Mouse (Mus musculus) heart, adult 11 months (tissue): Measurements from ENCODE around the gene C2cd5.
"Not testable (repeated sequence)": the region's sequence is repeated elsewhere in the genome, so short reads cannot be mapped to it uniquely, and the experiment has no call there.

Source experiments
- DNase-seq: peaks from one replicate; pipeline ENCODE4 v3.0.0; 2022

Gene C2cd5

GRCm38 (mm10) chr6:143008865-143009264 is 91.1 kb downstream of the C2cd5 start:
- DNase-seq = no peak

DNA sequence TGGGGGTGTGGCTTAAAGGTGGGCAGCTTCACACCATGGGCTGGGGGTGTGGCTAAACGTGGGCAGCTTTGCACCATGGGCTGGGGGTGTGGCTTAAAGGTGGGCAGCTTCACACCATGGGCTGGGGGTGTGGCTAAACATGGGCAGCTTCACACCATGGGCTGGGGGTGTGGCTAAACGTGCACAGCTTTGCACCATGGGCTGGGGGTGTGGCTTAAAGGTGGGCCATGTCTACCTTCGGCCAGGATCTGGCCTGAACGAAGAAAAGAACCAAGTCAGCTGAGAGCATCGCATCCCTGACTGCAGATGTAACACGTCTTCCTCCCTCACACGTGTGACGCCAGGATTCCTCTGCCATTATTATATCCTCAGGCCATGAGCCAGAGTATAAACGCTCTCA is 94.7 kb downstream of the C2cd5 start:
- not testable (repeated sequence) for DNase-seq

GRCm38 (mm10) chr6:143004801-143005200 is 95.1 kb downstream of the C2cd5 start:
- DNase-seq = no peak

DNA sequence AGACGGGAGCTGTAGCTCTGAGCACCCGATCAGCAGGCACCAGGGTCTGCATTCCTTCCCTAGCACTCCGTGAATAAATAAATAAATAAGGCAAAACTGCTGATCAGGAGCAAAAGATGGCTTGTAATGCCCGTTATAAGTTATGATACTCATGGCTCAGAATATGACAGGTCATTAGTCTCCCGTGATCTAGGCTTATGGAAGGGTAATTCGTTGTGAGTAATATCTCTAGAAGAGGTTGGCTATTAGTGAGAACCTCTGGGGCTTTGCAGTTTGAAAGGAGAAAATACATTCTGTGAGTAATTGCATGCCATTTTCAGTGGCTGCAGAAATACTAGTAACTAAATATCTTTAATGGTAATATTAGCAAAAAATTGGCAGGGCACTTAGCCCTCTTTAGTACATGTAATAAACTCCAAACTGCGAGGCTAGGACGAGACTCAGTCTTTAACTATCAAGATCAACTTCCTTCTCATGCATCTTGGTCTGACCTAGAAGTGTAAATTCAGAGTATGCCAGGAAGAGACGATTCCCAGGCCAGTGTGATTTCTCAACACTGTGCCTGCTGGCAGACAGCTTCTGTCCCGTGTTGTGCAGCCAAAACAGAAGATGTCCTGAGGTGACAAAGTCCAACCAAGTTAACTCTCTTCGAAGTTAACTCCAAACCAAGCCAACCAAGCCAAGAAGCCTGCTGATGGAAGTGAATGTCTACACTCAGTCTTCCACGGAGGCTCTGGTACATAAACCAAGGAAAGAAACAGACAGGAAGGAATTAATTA is 101.5 kb downstream of the C2cd5 start:
- DNase-seq = no peak

DNA sequence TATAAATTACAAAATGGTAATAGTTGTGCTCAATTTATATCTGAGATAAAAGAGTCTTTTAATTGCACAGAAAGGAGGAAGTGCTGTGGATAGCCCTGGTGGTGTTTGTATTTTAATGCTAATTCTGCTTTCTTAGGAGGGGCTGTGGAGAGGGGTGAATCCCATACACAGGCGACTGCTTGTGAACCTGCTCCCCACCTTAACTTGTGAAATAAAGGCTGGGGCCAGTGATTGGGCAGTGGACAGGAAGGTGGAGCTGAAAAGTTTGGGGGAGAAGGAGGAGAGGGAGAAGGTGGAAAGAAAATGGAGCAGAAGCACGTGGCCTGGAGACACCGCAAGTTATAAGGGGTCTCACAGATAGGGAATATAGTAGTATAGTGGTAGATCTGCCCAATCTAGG is 103.1 kb downstream of the C2cd5 start:
- no peak for DNase-seq

DNA sequence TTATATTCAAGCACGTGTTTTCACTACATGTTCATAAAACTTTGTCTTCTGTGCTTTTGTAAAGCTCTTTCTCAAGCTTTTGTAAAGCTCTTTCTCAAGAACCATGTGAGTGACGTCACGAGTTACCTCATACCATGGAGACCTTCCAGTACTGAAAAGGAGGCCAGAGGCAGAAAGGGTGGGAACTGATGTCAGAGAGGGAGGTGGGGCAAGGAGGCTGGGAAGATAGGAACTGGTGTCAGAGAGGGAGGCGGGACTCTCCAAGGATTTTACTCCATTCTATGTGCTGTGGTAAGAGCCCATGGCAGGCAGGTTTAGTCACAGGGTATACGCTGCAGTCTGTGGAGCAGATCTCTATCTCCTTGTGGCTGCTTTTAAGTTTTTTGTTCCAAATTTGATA is 104.4 kb downstream of the C2cd5 start:
- no peak for DNase-seq

- DNase-seq = peak; percentile 46
Observed at GRCm38 (mm10) chr6:142994821-142995220, 105.1 kb downstream of the C2cd5 start.

DNA sequence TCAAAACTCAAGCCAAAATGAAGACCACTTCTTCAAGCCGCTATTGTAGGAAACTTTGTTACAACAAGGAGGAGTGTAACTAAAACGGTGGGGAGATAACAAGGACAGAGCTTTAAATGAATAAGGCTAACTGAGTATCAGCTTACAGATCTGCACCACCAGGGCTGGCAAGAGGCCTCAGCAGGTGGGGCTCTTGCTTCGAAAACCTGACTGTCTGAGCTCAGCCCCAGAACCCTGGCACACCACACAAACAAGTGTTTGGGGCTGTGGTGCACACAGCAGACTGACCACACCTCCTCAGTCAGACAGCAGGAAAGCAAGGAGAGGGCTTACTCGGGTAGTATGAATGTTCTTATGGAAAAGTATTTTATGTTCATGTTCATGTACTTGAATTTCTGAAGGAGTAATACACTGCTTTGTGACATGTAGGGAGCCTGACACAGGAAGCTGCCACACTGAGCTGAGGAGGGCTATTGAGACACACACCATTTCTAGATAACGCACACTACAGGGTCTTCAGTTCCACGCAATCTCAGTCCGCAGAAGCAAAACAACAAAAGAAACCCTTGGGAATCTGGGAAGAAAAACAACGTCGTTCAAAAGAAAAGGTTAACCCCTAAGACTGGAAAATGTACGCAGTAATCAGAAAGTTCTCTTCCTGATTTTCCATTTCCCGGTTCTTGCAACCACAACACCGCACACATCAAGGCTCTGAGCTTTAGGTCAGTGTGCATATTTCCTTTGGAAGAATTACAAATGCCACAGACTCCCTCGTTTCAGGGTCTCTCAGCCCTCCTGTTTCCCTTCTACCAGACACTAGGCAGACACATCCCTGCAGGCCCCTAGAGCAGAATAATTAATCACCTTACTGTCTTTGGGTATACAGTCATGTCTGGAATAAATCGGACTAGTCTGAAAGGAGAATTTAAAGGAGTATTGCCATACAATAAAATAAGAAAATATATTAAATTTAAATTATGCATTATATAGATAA is 105.9 kb downstream of the C2cd5 start:
- DNase-seq = peak; percentile 81

GRCm38 (mm10) chr6:142992971-142993370 is 107.0 kb downstream of the C2cd5 start:
- peak; percentile 56 for DNase-seq

GRCm38 (mm10) chr6:142992099-142992498 is 107.8 kb downstream of the C2cd5 start:
- peak; percentile 58 for DNase-seq

GRCm38 (mm10) chr6:142991391-142992059 is 108.4 kb downstream of the C2cd5 start:
- peak; percentile 83 for DNase-seq

DNA sequence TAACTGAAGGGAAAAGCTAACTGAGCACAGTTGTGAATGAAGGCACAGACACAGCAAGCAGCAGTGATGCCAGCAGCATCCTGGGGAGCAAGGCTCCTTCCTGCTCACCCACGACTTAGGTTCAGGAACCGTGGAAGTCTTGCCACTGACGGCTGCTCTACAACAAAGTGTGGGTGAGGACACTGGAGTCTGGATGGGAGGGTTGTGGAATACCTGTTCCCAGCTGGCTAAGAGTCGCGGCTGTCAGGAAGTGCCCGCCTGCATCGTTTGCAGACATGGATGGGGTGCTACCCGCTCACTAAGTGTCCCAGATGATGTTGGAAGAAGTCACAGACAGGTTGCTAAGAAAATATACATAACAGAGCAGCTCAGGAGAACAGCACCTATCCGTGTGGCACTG is 109.4 kb downstream of the C2cd5 start:
- peak; percentile 76 for DNase-seq

DNA sequence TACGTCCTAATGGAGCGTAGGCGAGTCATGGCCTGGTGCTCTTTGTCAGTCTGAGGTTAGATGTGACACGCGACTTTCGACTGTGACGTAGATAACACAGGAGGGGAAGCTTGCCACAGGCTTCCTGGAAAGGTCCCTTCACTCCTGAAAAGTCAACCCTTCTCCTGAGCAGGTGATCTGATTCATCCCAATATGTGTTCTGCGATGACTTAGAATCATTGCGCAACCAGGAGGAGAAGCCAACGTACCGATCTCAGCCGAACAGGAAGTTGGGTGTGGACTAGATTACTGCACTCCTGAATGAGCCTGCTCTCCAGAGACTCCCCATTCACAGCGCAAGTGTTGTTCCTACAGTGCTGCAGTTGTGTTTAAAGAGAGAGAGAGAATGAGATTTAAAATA is 110.4 kb downstream of the C2cd5 start:
- peak; percentile 85 for DNase-seq

- peak; percentile 79 for DNase-seq
Observed at GRCm38 (mm10) chr6:142988753-142989152, 111.2 kb downstream of the C2cd5 start.

- DNase-seq = peak; percentile 51
Observed at GRCm38 (mm10) chr6:142988231-142988630, 111.7 kb downstream of the C2cd5 start.

- peak; percentile 80 for DNase-seq
Observed at GRCm38 (mm10) chr6:142987616-142988015, 112.3 kb downstream of the C2cd5 start.

DNA sequence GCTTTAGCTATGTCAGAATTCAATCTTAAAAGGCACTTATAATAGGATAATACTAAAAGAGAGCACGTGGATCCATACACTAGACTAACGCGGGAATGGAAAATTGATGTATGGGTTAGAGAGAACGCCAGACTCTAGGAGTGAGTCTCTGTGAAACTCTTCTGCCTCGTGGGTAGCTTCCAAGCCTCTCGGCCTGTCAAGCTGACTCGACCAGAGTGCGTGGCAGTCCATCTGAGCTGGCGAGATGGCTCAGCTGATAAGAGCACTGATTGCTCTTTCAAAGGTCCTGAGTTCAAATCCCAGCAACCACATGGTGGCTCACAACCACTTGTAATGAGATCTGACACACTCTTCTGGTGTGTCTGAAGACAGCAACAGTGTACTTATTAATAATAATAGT is 113.2 kb downstream of the C2cd5 start:
- DNase-seq = peak; percentile 71

GRCm38 (mm10) chr6:142985561-142986238 is 114.2 kb downstream of the C2cd5 start:
- DNase-seq = peak; percentile 59

DNA sequence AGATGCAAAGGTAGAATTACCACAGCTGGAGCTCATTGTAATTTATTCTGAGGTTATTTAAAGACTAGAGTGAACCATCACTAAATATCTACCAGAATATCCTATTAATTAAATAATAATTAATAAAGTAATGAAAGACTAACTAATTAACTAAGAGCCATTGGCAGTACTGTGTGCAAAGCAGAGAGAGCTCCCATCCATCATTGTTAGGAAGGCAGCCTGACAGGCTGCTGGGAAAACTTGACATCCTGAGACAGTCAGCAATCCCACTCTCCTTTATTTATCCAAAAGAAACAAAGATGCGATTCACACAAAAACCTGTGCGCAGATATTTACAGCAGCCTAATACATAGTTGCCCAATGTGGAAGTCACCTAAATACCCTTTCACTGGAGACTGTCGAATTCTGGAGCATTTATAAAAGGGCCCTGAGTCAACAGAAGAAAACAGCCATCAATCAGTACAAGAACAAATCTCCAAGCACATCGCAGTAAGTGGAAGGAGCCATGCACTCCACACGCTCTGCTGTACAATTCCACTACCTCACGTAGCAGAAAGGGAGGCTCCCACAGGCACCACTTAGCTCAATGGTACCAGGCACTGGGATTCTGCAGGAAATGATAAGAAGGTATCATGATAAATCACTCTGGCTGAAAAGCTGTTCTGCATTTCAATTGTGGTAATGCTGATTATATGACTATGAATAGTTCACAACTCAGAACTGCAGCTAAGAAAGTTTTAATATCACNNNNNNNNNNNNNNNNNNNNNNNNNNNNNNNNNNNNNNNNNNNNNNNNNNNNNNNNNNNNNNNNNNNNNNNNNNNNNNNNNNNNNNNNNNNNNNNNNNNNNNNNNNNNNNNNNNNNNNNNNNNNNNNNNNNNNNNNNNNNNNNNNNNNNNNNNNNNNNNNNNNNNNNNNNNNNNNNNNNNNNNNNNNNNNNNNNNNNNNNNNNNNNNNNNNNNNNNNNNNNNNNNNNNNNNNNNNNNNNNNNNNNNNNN is 120.0 kb downstream of the C2cd5 start:
- DNase-seq = peak; percentile 64

DNA sequence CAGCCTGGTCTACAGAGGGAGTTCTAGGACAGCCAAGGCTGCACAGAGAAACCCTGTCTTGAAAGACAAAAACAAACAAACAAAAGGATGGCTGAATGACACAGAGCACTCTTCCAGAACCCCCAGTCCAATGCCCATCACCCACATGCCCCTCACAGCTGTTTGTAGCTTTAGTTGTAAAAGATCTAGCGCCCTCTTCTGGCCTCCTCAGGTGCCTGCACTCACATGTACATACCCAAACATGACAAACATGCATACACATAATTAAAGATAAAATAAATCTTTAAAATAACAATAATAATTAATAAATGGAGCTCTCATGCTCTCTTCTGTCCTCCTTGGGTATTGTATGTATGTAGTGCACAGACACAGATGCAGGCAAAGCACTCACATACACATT is 122.7 kb downstream of the C2cd5 start:
- no peak for DNase-seq

DNA sequence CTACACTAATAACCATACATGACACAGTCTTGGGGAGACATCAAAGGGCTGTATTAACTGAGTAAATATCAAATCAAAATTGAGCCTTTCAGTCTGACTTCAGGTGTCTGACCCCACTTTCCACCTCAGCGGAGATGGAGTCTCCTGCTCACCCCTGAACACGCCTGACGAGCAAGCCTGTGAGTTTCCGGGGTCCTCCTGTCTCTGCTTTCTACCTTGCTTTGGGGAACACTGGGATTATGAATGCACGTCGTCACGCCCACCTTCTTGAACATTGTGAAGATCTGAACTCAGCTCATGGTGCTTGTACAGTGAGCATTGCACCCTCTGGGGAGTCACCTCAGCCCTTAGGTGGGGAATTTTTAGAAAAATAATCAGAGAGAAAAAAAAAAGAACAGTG is 126.7 kb downstream of the C2cd5 start:
- peak; percentile 65 for DNase-seq
